Mouse (Mus musculus) cortical plate, adult 2 months (tissue): ENCODE data around the gene Bbs9.

ENCODE experiments used
- CTCF ChIP-seq: fragments of 200-500 bp; IDR thresholded peaks from 2 replicates; pipeline ENCODE4 v1.5.1; 2011; ENCODE audit warnings: mild to moderate bottlenecking, control low read depth, low read length; ENCODE audit not compliant: insufficient read depth; ENCODE audit errors: extremely low read depth
- POLR2A ChIP-seq: fragments of 200-500 bp; IDR thresholded peaks from 2 replicates; pipeline ENCODE4 v1.6.1; 2011; ENCODE audit warnings: mild to moderate bottlenecking, low read length, control low read depth; ENCODE audit not compliant: insufficient read depth; ENCODE audit errors: extremely low read depth

- no peak for TF ChIP-seq CTCF
- TF ChIP-seq POLR2A: no peak
Observed at GRCm38 (mm10) chr9:22438826-22439225, 36.7 kb upstream of the Bbs9 start.
